Mouse (Mus musculus) megakaryocyte, embryonic 14.5 days (primary cell): ENCODE results near the gene Phf7.

Source experiments
- FLI1 ChIP-seq: IDR thresholded peaks from 2 replicates; pipeline ENCODE4 v1.6.1; 2012; ENCODE audit warnings: low read length, inconsistent platforms, mixed read lengths
- GATA1 ChIP-seq: IDR thresholded peaks from 3 replicates; pipeline ENCODE4 v1.6.1; 2012; ENCODE audit warnings: mixed read lengths, low read length, inconsistent platforms, borderline replicate concordance

GRCm38 (mm10) chr14:31285728-31286127 is 34.6 kb upstream of the Phf7 start:
- no peak for TF ChIP-seq GATA1
- TF ChIP-seq FLI1, result no peak
